Mouse (Mus musculus) R1 (cell line): ENCODE measurements around the gene Lmntd2.

ENCODE experiments used
- DNase-seq: peaks from one replicate; pipeline ENCODE4 v3.0.0-alpha.2; 2018; ENCODE audit warnings: low read depth, low spot score

Lmntd2 gene

DNA sequence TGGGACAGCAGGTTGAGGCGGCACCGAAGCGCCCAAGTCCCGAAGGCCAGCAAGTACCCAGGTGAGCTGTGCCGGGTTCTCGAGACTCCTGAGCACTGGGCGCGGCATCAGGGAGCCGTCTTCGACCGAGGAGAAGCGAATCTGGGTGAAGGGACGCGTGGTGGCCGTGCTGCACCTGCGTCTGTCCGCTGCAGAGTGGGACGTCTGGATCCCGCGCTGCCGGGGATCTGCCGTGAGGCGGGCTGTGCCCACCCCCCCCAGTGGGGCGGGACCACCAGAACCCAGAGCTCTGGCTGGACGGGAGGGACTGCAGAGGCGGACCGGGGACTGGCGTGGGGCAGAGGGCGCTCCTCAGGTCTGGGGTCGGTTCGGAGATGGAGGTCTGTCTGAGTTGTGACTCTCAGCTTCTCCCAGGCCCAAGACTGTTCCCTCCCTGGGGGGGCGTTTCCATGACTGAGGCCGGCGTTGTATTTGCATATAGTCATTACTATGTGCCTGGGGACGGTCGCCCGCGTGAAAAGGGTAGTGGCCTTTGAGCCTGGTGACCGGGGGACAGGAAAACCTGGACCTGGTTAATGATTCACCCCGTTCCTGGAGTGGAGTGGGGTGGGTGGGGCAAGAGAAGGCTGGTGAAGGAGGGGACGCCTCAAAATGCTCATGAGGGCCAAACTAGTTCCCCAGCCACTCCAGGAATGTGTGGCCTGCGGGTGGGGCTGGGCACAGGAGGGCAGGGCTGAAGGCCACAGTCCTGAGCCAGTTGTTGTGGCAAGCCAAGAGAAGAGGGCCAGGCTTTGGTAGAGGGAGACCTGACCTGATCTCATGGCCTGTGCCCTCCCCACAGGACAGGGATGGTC is 2.2 kb upstream of the Lmntd2 start:
- peak; percentile 81 for DNase-seq

DNA sequence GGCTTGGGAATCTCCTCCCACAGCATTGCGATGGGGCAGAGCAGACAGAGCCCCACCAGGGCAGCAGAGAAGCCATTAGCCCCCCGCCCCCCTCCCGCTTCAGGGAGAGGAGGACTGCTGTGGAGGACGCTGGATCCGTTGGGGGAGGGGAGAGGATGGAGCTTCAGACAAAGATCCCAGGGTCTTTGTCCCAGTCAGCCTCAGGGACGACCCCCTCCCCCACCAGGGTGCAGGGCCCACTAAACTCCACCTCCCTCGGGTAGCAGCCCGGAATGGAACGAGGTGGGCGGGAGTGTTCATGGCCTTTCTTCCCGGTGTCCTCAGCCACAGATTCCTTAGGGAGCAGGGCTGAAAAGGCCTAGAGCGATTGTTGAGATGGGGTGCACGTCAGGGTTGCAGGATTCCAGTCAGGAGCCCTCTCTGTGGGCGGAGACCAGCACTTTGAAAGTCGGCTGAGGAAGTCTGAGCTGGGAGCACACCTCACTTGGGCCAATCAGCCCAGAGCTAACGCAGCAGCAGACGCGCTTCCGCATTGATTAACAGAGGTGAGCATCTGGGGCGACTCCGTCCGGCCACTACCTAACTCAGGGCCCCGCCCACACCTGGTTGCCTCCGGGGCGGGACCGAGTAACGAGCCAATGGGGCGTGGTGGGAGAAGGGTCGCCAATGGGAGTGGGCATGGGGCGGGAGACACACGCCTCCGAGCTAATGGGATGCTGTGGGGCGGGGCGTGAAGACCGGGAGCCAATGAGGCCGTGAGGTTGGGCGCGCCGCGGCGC is 1.4 kb upstream of the Lmntd2 start, which contains the start of gene Rassf7:
Gene Rassf7, plus strand, starts transcription at position 760 of the 779 bp plus-strand sequence.
- DNase-seq = peak; percentile 99

DNA sequence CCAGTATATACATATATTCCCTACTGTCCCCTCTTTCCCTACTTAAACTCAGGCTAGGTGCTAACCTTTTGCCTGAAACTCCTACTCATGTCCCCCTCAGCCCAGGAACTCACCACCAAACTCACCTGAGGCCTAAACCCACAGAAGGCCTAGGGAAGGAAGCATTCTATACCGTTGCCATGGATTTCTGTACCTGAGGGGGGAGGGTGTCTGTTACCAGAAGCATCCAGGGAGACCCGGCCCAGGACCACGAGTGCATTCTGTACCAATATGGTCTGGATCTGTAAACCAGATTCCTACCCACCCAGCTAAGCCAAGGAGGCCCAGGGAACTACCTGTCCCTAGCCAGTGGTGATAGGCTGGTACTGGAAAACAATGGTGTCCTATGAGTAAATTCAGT is 430 bp upstream of the Lmntd2 start:
- DNase-seq = no peak

DNA sequence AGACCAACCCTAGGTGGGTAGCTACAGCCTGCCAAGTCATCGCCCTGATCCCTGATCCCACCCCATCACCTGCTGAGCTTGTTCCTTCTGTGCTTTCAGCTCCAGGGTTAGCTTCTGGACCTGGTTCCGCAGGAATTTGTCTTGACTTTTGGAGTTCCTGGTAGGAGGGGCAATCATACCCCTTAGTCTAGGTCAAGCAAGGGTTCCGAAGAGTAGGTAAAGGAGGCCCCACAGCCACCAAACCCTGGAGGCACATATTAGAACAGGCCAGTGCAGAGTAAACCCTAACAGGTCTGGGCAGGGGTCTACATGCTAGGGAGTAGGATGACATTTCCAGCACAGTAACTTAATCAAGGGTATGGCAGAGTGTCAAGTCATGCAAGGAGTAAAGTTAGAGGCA is 747 bp downstream of the Lmntd2 start:
- peak; percentile 34 for DNase-seq

DNA sequence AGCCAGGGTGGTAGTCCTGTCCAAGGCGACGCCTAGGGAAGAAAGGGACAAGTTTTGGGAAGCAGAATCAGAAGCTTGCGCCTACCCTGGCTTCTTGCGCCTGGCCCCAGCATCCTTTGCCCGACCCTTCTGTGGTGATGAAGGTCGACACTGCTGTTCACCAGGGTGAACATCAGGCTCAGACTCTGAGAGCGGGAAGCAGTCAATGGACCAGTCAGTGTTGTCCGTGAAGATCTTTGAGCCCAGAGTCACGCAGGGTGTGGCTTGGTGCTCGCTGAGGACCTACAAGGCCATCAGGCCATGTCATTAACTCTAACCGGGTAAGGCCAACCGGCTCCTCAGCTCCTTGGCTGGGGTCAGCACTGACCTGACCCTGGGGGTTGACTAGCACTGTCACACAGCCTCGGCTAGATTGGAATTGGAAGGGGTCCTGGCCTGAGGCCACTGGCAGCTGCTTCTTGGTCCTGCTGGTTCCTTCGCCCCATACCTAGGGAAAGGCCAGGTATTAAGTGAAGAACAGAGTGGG is 3.2 kb downstream of the Lmntd2 start:
- DNase-seq = no peak

DNA sequence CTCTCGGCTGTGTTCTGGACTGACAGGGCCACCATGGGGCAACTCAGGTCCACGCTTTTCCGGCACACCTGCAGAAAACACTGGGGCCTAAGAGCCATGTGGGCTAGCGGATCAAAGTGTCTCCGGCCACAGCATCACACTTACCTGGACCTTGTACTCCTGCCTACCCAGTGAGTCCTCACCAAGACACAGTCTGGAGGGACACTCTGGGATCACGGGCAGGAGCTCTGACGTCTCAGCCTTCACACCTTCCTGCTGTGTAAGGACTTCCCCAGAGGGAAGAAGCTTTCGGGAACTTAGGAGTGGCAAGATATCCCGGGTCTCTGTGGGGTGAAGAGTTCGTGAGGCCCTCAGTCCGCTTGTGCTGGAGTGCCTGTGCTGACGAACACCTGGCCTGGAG is 3.7 kb downstream of the Lmntd2 start:
- DNase-seq = no peak

DNA sequence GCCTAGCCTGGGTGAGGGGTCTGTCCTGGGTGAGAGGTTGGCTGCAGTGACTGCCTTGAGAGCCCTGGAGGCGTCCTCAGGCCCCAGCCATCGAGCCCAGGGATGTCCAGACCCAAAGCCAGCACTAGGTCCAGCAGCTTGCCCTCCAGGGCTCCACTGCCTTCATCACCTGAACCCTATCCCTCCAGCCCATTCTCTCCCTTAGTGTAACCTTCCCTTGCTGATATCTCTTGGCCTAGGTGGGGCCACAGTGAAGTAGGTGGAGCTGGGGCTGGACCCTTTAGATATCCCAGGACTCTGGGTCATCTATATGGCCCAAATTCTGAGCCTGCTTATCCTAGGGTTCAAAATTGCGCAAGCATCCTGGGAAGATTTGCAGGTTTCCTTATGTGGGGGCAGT is 4.4 kb downstream of the Lmntd2 start:
- no peak for DNase-seq

DNA sequence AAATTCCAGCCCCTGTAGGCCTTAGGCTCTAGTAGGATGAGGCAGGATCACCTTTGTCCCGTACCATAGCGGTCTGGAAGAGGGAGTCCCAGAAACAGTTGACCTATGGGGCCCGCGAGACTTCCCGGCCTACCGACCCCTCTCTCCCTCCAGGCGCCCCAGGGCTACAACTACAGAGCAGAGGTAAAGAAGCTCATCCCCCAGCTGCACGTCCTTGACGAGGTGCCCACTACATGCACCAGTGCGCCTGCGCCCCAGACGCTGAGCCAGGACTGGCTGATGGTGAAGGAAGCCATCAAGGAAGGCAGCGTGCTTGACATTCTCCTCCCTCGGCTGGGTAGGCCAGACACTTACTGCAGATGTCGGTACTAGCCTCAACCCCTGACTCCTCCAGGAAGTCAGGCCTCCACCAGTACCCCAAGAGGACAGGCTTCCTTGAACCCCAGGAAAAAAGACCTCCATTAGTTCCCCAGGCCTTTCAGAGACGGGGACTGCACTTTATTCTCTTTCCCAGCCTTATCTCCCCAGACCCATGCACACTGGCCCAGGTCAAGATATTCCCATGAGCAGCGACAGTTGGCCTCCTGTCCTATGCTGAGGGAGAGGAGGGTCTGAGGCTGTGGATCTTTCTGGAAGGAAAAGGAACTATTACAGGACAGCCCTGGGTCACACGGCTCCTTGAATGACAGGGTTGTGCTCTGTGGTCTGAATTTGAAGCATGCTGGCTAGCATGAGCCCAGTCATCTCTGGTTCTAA is 7.5 kb downstream of the Lmntd2 start:
- no peak for DNase-seq

DNA sequence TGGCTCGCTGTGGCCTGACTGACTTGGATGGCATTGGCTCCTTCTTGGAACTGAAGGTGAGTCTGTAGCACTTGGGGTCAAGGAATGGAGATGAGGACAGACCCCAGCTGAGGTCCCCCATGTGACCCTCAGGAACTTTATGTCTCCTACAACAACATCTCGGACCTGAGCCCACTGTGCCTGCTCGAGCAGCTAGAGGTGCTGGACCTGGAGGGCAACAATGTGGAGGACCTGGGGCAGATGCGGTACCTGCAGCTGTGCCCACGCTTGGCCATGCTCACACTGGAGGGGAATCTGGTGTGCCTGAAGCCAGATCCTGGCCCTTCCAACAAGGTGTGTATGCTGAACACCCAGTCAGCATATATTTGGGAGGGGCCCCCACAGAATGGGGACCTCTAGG is 8.4 kb downstream of the Lmntd2 start:
- DNase-seq = no peak

DNA sequence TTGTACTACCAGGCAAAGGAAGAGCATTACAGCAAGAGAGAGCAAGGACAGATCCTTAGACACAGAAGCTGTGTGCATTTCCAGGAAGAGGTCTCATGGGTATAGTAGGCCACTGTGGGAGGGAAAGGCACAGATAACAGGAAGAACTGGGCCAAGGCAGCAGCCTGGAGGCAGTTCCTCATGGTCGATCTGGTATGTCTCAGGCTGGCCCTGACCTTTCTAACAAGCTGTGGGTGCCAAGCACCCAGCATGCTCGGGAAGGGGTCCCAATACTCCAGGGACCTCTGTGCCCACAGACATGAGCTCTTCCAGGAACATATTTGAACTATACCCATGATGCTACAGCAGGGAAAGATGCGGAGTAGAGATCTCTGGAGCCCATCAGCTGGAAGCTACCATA is 9.3 kb downstream of the Lmntd2 start:
- DNase-seq = no peak

DNA sequence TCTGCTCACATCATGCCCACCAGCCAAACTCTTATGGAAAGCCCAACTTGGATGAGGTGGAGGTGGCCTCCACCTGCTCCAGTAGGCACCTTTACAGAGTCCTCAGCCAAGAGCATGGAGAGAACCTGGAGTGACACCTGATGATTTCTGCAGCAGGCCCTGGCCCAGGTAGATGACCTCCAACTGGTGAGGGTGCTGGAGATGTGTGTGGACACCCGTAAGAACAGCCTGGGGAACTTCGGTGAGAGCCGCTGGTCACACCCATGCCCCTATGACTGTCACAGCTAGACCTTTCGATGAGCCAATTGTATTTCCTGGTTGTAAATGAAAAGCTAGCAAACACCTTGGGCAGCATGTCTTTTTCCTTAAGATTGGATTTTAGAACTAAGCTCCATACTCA is 15.8 kb downstream of the Lmntd2 start:
- no peak for DNase-seq

DNA sequence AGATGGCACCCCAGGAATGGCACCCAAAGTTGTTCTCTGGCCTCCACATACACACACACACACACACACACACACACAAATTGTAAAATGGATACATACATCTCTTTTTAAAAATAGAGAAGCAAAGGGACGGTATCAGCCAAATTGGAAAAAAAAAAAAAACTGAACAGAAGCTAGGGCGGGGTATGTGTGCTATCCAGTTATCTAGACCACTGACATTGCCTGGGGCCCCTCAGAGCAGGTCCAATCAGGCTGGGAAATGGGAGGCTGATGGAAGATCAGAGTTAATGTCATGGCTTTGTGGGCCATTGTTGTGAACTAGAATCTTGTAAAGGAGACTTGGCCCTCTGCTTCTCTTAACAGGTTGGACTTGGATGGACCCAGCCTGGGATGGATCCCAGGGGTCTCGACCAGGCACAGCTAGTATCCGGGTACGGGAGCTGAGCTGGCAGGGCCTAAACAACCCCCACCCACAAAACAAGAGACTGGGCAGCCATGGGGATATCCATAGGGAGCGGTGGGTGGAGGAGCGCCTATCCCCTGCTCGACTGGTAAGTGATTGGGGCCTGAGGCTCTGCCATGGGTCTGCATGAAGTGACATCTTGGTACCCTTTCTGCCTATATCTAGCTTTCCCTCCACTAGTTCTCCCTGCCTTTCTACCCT is 17.1 kb downstream of the Lmntd2 start:
- no peak for DNase-seq

DNA sequence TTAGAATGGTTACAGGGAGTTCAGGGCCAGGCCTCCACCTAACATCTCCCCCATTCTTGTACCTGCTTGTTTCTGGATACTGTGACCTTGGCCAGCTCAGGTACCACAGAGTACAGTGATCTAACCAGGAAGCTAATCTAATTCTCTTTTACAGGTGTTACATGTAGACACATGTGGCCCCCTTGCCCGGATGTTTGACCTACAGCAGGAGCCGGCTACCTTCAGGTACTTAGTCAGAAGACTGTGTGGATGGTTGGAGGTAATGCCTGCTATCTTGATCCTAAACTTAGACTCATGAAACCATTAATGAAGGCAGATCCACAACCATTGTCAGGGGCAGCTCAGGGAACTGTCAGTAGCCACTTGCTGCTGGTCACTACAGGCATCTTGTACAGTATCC is 18.1 kb downstream of the Lmntd2 start:
- no peak for DNase-seq

DNA sequence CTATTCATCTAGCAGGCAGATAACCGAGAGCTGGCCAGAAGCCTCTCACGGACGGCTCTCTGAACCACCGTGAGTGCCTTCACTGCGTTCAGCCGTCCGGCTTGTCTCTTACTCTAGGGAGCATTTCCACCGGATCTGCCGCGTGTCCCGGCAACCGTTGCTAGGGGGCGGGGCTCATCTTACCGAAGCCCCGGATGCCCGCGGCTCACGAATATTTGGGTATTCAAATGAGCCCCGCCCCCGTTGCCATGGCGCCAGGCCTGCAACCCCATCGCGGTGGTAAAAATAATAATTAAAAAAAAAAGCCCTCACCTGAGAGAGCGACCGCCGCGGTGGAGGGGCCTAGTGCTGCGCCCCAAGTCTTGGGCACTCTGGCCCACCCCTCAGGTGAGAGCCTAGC is 19.1 kb downstream of the Lmntd2 start:
- peak; percentile 95 for DNase-seq

DNA sequence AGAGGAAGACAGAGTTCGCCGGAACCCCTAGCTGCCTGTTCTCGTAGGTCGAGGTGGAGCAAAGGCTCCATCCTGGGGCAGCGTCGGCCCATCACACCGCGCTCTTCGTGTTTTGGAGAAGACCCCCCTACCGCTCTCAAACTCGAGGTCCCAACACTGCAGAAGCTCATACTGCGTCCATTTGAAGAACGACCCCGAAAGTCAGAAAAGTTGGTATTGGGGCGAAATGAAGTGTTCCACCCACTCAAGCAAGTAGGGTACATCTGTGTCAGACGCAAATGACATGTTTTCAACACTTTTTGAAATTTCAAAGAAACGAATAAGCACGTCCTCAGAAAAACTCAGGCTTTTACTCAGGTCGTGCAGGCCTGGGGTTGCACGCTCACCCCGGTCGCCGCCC is 19.5 kb downstream of the Lmntd2 start:
- no peak for DNase-seq

DNA sequence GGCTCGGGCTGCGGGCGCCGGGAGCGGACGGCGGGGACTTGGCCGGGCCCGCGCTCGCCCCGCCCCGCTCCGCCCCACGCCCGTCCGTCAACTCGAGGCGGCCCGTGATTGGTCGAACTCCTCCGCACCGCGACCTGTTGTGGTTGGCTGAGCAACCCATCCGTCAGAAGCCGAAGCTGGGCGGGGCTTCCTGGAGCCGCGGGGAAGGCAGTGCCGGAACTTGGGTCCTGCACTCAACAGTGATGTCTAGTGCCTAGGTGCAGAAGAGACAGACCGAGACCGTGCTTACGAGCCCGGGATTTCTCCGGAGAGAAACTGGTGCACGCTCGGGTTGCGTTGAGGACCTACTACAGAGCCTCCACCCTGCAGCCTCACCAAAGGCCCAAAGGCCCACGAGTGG is 19.9 kb downstream of the Lmntd2 start, which contains the start of the genes Hras and Lrrc56:
Gene Hras, minus strand, starts transcription at position 58 of the 400 bp plus-strand sequence.
Gene Lrrc56, plus strand, starts transcription at position 210 of the 400 bp plus-strand sequence.
- peak; percentile 98 for DNase-seq

DNA sequence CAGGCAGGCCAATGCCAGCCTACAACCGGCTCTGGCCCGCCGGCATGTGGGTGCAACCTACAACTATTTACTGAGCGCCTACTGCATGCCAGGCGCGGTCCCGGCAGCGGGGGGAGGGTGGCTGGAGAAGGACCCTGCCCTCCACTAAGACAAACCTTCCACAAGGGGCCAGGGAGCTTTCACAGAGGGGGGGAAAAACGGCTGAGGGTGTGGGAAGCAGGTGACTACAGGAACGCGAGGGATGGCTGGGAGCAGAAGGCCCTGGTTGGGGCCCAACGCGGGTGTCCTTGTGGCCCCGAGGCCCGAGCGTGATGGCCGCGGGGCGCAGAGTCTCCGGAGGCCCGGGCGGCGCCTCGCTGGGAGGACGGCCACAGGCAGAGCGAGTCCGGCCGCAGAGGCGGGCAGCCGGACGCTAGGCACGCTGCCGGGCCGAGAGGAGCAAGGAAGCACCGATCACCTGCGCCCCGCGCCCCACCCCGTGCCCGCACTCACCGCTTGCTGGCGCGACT is 20.5 kb downstream of the Lmntd2 start:
- DNase-seq = peak; percentile 80

DNA sequence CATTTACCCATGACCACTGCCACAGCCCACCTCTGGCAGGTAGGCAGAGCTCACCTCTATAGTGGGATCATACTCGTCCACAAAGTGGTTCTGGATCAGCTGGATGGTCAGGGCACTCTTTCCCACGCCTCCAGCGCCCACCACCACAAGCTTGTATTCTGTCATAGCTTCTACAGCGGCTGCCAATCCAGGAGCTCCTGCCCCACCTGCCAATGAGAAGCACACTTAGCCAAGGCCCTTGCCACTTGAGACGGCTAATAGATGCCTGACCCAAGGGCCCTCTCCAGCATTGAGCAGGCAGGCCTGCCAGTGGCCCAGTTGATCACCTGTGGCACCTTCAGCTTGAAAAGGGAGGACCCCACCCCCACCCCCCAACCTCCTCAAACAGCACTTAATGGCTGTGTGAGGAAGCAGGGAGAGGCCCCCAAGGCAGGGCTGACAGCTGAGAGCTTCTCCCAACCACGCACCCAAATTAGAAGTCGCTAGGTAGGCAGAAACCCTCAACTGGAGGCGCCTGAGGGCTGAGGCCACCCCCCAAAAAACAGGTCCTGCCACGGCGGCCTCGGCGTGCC is 21.0 kb downstream of the Lmntd2 start:
- DNase-seq = peak; percentile 39

DNA sequence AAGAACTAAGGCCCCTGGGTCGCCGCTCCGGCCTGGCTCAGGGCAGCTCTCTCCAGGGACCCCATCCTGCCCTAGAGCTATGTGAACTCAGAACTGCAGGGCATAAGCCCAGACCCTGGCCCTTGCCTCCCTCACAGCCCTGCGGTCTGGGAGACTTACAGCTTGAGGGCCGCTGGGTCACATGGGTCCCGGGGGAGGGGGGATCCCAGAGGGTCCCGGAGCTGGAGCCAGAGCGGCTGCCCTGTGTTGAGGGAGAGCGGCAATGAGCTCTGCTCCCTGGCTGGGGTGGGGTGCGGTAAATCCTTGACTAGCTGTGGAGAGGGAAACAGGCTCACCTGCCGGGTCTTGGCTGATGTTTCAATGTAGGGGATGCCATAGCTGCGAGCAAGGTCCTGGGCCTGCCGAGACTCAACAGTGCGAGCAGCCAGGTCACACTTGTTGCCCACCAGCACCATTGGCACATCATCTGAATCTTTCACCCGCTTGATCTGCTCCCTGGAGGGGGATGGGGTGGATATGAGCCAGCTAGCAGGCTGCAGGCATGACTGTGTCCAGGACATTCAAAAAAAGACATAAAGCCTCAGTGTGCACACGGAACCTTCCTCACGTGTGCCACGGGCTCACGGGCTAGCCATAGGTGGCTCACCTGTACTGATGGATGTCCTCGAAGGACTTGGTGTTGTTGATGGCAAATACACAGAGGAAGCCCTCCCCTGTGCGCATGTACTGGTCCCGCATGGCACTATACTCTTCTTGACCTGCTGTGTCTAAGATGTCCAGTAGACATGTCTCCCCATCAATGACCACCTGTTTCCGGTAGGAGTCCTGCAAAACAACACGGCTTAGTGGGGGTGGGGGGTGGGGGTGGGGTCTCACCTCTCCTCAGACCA is 21.8 kb downstream of the Lmntd2 start:
- no peak for DNase-seq

DNA sequence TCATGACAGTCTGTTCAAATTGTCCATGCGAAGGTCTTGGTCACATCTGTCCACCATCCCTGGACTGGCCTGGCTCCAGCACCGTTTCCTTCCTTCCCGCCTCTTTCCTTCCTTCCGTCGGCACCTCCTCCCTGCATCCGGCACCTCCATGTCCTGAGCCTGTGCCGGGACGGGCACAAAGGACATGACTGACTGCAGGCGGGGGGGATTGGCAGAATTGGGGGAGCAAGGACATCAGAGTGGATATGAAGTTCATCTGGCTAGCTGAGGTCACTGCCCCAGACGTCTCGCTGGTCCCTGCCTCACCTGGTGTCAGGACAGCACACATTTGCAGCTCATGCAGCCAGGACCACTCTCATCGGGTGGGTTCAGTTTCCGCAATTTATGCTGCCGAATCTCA is 22.8 kb downstream of the Lmntd2 start:
- no peak for DNase-seq
